Comparison of ENCODE assay signal across 8 mouse cellular contexts in the genomic region with DNA sequence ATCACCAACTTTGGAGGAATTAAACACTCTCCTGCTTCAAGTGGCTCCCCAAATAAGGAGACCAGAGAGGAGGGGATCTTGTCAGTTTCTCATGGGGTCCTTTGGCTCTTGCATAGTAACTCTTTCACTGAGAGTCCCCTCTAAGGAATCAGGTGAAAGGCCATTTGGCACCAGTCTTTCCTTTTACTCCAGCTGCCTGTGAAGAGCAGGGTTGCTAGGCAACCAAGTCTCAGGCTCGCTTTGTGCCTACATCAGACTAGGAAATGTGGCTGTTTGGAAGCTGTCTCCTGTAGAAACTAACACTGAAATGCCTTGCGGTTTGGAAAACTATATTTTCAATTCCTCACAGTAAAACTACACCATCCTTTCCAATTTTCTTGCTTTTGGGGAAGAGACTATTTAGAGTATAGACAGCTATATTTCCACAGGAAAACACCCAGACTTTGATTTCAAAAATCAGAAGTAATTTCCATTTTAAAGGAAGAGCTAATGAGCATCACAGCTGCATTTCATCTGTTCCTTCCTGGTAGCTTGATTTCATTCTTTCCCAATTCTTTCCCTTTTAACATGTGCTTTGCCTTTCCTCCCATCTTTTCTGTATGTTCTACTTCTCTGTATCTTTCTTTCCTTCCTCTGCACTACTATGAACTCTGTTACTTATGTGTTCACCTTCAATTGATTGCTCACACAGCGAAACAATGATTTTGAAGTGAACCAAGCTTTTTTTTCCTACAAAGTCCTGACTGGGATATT.
DNase-seq lines count a peak whose midpoint lies in the region; ATAC-seq lines count a peak whose summit lies in the region.

No protein-coding gene starts in this region.

- H3K4me2 ChIP-seq in hindbrain, embryonic 13.5 days, result peak overlapping the region; percentile 18; the same call in 1 of the 2 replicates
- H3K4me2 ChIP-seq in limb, embryonic 11.5 days (ENCODE audit: low read depth, severe bottlenecking), result no peak overlapping the region

- peak overlapping the region; percentile 91 for H3K27ac ChIP-seq in hindbrain, embryonic 13.5 days
- no peak overlapping the region; the same call in 1 of the 2 replicates for H3K27ac ChIP-seq in limb, embryonic 11.5 days (replicated peaks; ENCODE audit: low read depth, low read length)

- peak; percentile 96 for ATAC-seq in hindbrain, embryonic 13.5 days (ENCODE audit: low FRiP score)
- ATAC-seq in limb, embryonic 11.5 days (ENCODE audit: insufficient number of reproducible peaks, low FRiP score, low TSS enrichment, low read depth), result peak; percentile 87
- ATAC-seq in megakaryocyte-erythroid progenitor cell, adult 5-6 weeks (replicated peaks; ENCODE audit: low FRiP score, low TSS enrichment, poor library complexity, severe bottlenecking), result no peak

- peak; percentile 22 for DNase-seq in ES-CJ7 (ENCODE audit: low read depth, low spot score)
- DNase-seq in embryo, embryonic 11 days, result peak; percentile 89
- peak; percentile 49 for DNase-seq in limb, embryonic 11.5 days (ENCODE audit: low spot score)
- peak; percentile 52 to 67 for DNase-seq in right cerebral cortex, postnatal 36 days (ENCODE audit: low spot score in 2 of 2)
- DNase-seq in gastrocnemius, postnatal 10 days, result no peak
- DNase-seq in gastrocnemius, postnatal 25 days, result no peak

- no peaks in the 10 kb centered on the region for H3K27me3 ChIP-seq in hindbrain, embryonic 13.5 days
- H3K27me3 ChIP-seq in limb, embryonic 11.5 days (ENCODE audit: control insufficient read depth, insufficient read depth, low read length), result no peaks in the 10 kb centered on the region

- no peak overlapping the region for H3K9ac ChIP-seq in hindbrain, embryonic 13.5 days
- H3K9ac ChIP-seq in limb, embryonic 11.5 days (ENCODE audit: low read length), result no peak overlapping the region

- H3K4me1 ChIP-seq in hindbrain, embryonic 13.5 days (replicated peaks), result peaks cover 32% of the 10 kb centered on the region
- peaks cover 4% of the 10 kb centered on the region; the same call in 1 of the 2 replicates for H3K4me1 ChIP-seq in limb, embryonic 11.5 days (ENCODE audit: control insufficient read depth, insufficient read depth, low read length)

- H3K36me3 ChIP-seq in hindbrain, embryonic 13.5 days, result no peaks in the 10 kb centered on the region
- H3K36me3 ChIP-seq in limb, embryonic 11.5 days (ENCODE audit: control insufficient read depth, insufficient read depth, low read length), result no peaks in the 10 kb centered on the region

- H3K4me3 ChIP-seq in hindbrain, embryonic 13.5 days, result no peak overlapping the region
- no peak overlapping the region for H3K4me3 ChIP-seq in limb, embryonic 11.5 days (ENCODE audit: low read depth, low read length)

- 8% methylated on average over 3 of the region's 3 CpGs for WGBS in hindbrain, embryonic 13.5 days
- WGBS in limb, embryonic 11.5 days, result 23% methylated on average over 3 of the region's 3 CpGs

- H3K9me3 ChIP-seq in hindbrain, embryonic 13.5 days, result no peaks in the 10 kb centered on the region
- no peaks in the 10 kb centered on the region for H3K9me3 ChIP-seq in limb, embryonic 11.5 days (ENCODE audit: control insufficient read depth, low read length)

Comparison
In these comparisons a context has a peak if more than half of its experiments do, and no peak if none do; other contexts are left out.
1. DNase-seq: peak in ES-CJ7 (single experiment), embryo, embryonic 11 days (single experiment), limb, embryonic 11.5 days (single experiment) and right cerebral cortex, postnatal 36 days (2 of 2); none in gastrocnemius, postnatal 10 days (single experiment) and gastrocnemius, postnatal 25 days (single experiment).